Mouse (Mus musculus) MEL (cell line): ENCODE data around the gene Gm20388. TPM values are rescaled to one million over a fixed set of nuclear protein-coding genes. Genes with fewer than 3 reads are reported as not detected.
A peak's percentile ranks its signal among the peaks of the same experiment; 100 is the strongest.

ENCODE experiments used
- DNase-seq: peaks from one replicate; pipeline ENCODE4 v3.0.0; 2011; ENCODE audit warnings: low read depth, low spot score
- H3K27ac ChIP-seq: 2 replicates; pipeline ENCODE4 v1.5.1; 2012; ENCODE audit warnings: low read depth, mild to moderate bottlenecking, control low read depth, low read length, moderate library complexity; ENCODE audit not compliant: control insufficient read depth
- H3K27me3 ChIP-seq, 2 experiments: fragments of 150-350 bp in 1 of 2; sonication (generic) in 1 of 2; 2 replicates each; pipeline ENCODE4 v1.6.1; 2012; ENCODE audit warnings: low read length in 2 of 2, mild to moderate bottlenecking in 2 of 2, improper control_type of control experiment in 1 of 2, moderate library complexity in 1 of 2; ENCODE audit not compliant: insufficient read depth in 2 of 2, control insufficient read depth in 1 of 2
- H3K36me3 ChIP-seq, 2 experiments: 2 replicates each; pipeline ENCODE4 v1.6.1; 2012 to 2014; ENCODE audit warnings: low read length in 2 of 2, improper control_type of control experiment in 1 of 2, inconsistent platforms in 1 of 2, mild to moderate bottlenecking in 1 of 2; ENCODE audit not compliant: insufficient read depth in 2 of 2, control insufficient read depth in 1 of 2
- H3K4me1 ChIP-seq, 2 experiments: fragments of 150-350 bp in 1 of 2; sonication (generic) in 1 of 2; 2 replicates each; pipeline ENCODE4 v1.6.1; 2012; ENCODE audit warnings: low read length in 2 of 2, improper control_type of control experiment in 1 of 2, mild to moderate bottlenecking in 1 of 2; ENCODE audit not compliant: insufficient read depth in 2 of 2, control insufficient read depth in 1 of 2
- H3K4me3 ChIP-seq, 2 experiments: fragments of 150-350 bp in 1 of 2; sonication (generic) in 1 of 2; 2 replicates each; pipeline ENCODE4 v1.5.1; 2012; ENCODE audit warnings: low read depth in 2 of 2, low read length in 2 of 2, mild to moderate bottlenecking in 2 of 2, moderate library complexity in 2 of 2, control low read depth in 1 of 2, improper control_type of control experiment in 1 of 2; ENCODE audit not compliant: control insufficient read depth in 1 of 2, insufficient read depth in 1 of 2
- H3K79me2 ChIP-seq: 2 replicates; pipeline ENCODE4 v1.6.1; 2012; ENCODE audit warnings: mild to moderate bottlenecking, low read length, moderate library complexity; ENCODE audit not compliant: control insufficient read depth, poor library complexity, insufficient read depth
- H3K9ac ChIP-seq: 2 replicates; pipeline ENCODE4 v1.6.1; 2012; ENCODE audit warnings: low read depth, mild to moderate bottlenecking, control low read depth, low read length, moderate library complexity; ENCODE audit not compliant: control insufficient read depth, poor library complexity, severe bottlenecking
- H3K9me3 ChIP-seq: fragments of 150-350 bp; sonication (generic); replicated peaks from 2 replicates; pipeline ENCODE4 v1.6.1; 2012; ENCODE audit warnings: mild to moderate bottlenecking, low read length, improper control_type of control experiment, moderate library complexity; ENCODE audit not compliant: insufficient read depth
- BHLHE40 ChIP-seq: IDR thresholded peaks from 2 replicates; pipeline ENCODE4 v1.6.1; 2012; ENCODE audit warnings: low read depth, mild to moderate bottlenecking, inconsistent platforms, low read length, improper control_type of control experiment, borderline replicate concordance
- CHD1 ChIP-seq: IDR thresholded peaks from 2 replicates; pipeline ENCODE4 v1.6.1; 2012; ENCODE audit warnings: low read depth, mild to moderate bottlenecking, inconsistent platforms, low read length, improper control_type of control experiment
- CHD2 ChIP-seq: IDR thresholded peaks from 2 replicates; pipeline ENCODE4 v1.6.1; 2011; ENCODE audit warnings: low read length, improper control_type of control experiment
- ELF1 ChIP-seq: IDR thresholded peaks from 2 replicates; pipeline ENCODE4 v1.6.1; 2014; ENCODE audit warnings: low read depth, mild to moderate bottlenecking, inconsistent platforms, low read length, improper control_type of control experiment, moderate library complexity
- ETS1 ChIP-seq: IDR thresholded peaks from 2 replicates; pipeline ENCODE4 v1.6.1; 2012; ENCODE audit warnings: low read depth, mild to moderate bottlenecking, inconsistent platforms, low read length, improper control_type of control experiment, moderate library complexity
- GABPA ChIP-seq: IDR thresholded peaks from 2 replicates; pipeline ENCODE4 v1.6.1; 2012; ENCODE audit warnings: low read depth, mild to moderate bottlenecking, inconsistent platforms, low read length, improper control_type of control experiment, moderate library complexity
- HCFC1 ChIP-seq: IDR thresholded peaks from 2 replicates; pipeline ENCODE4 v1.6.1; 2012; ENCODE audit warnings: low read depth, mild to moderate bottlenecking, inconsistent platforms, low read length, improper control_type of control experiment, moderate library complexity
- KAT2A ChIP-seq: conservative IDR thresholded peaks from 2 replicates; pipeline ENCODE4 v1.6.1; 2012; ENCODE audit warnings: low read depth, low read length, improper control_type of control experiment, inconsistent platforms
- MEF2A ChIP-seq: IDR thresholded peaks from 2 replicates; pipeline ENCODE4 v1.6.1; 2014; ENCODE audit warnings: low read depth, mild to moderate bottlenecking, inconsistent platforms, low read length, improper control_type of control experiment; ENCODE audit not compliant: poor library complexity, insufficient replicate concordance, severe bottlenecking; ENCODE audit errors: extremely low read depth
- NELFE ChIP-seq: IDR thresholded peaks from 2 replicates; pipeline ENCODE4 v1.6.1; 2011; ENCODE audit warnings: low read depth, low read length, improper control_type of control experiment
- NRF1 ChIP-seq: IDR thresholded peaks from 2 replicates; pipeline ENCODE4 v1.6.1; 2014; ENCODE audit warnings: low read depth, mild to moderate bottlenecking, inconsistent platforms, low read length, improper control_type of control experiment, moderate library complexity; ENCODE audit not compliant: poor library complexity, insufficient read depth, severe bottlenecking
- SIN3A ChIP-seq: IDR thresholded peaks from 2 replicates; pipeline ENCODE4 v1.6.1; 2012; ENCODE audit warnings: low read length, improper control_type of control experiment, inconsistent platforms
- TBP ChIP-seq: IDR thresholded peaks from 2 replicates; pipeline ENCODE4 v1.8.0; 2011; ENCODE audit warnings: low read depth, low read length, improper control_type of control experiment
- TCF12 ChIP-seq: IDR thresholded peaks from 2 replicates; pipeline ENCODE4 v1.6.1; 2014; ENCODE audit warnings: low read depth, mild to moderate bottlenecking, inconsistent platforms, low read length, improper control_type of control experiment, moderate library complexity
- UBTF ChIP-seq: IDR thresholded peaks from 2 replicates; pipeline ENCODE4 v1.6.1; 2012; ENCODE audit warnings: low read depth, mild to moderate bottlenecking, inconsistent platforms, low read length, improper control_type of control experiment, moderate library complexity, borderline replicate concordance; ENCODE audit not compliant: insufficient read depth
- USF1 ChIP-seq: IDR thresholded peaks from 2 replicates; pipeline ENCODE4 v1.6.1; 2014; ENCODE audit warnings: low read depth, mild to moderate bottlenecking, inconsistent platforms, low read length, improper control_type of control experiment, moderate library complexity
- ZC3H11A ChIP-seq: IDR thresholded peaks from 2 replicates; pipeline ENCODE4 v1.6.1; 2012; ENCODE audit warnings: low read depth, mild to moderate bottlenecking, inconsistent platforms, low read length, improper control_type of control experiment
- ZKSCAN1 ChIP-seq: IDR thresholded peaks from 2 replicates; pipeline ENCODE4 v1.6.1; 2012; ENCODE audit warnings: low read depth, mild to moderate bottlenecking, inconsistent platforms, low read length, improper control_type of control experiment, moderate library complexity
- ZMIZ1 ChIP-seq: IDR thresholded peaks from 2 replicates; pipeline ENCODE4 v1.6.1; 2012; ENCODE audit warnings: low read depth, mild to moderate bottlenecking, inconsistent platforms, low read length, improper control_type of control experiment, moderate library complexity
- polyA plus RNA-seq, 2 experiments: library from polyadenylated mRNA; stranded (reverse) in 1 of 2; unstranded in 1 of 2; fragments of >175 nt in 1 of 2; fragments of >200 nt in 1 of 2; gene quantifications; 2 replicates each; pipeline versions ENCODE4 v1.2.1 to v1.2.4; 2012; ENCODE audit warnings: low replicate concordance in 2 of 2, low read depth in 1 of 2; ENCODE audit not compliant: insufficient read length in 2 of 2, insufficient read depth in 1 of 2, missing spikeins in 1 of 2
- total RNA-seq: library from RNA; depleted of rRNA; stranded (reverse); fragments of 300-350 nt; gene quantifications from 2 replicates; pipeline ENCODE4 v1.2.3, GENCODE M21; 2012

The Gm20388 gene
- total and polyA plus RNA-seq, 3 experiments: 11.1 to 17.8 TPM; not detected in 1

- TF ChIP-seq ZKSCAN1 (no peak), ETS1 (no peak), TBP (no peak), BHLHE40 (peak; percentile 65; the same call in 1 of the 2 replicates), MEF2A (no peak), USF1 (0 out of 2 replicates have a peak, but pooled peaks have one; percentile 5), SIN3A (peak; percentile 51; the same call in 1 of the 2 replicates), NELFE (no peak)
These were observed 3200.0 kb downstream of the Gm20388 start (continued) for GRCm38 (mm10) chr8:123110649-123111048.

GRCm38 (mm10) chr8:123112892-123113291, 3202.3 kb downstream of the Gm20388 start:
- peak; percentile 36 for DNase-seq
- no peak overlapping the region for H3K27ac ChIP-seq
- H3K4me3 ChIP-seq: no peak overlapping the region
- H3K36me3 ChIP-seq: peaks cover 0 to 20% of the 10 kb centered on the region in 2 experiments; a peak in 2 of 4 replicates
- TF ChIP-seq ZMIZ1: no peak
- TF ChIP-seq ZC3H11A: no peak
- TF ChIP-seq TCF12: no peak
- TF ChIP-seq UBTF: no peak
- no peak for TF ChIP-seq CHD1
- TF ChIP-seq CHD2: no peak
- no peak for TF ChIP-seq NELFE
- no peak for TF ChIP-seq ETS1
- no peak for TF ChIP-seq HCFC1
- TF ChIP-seq GABPA: no peak
- no peak for TF ChIP-seq KAT2A
- TF ChIP-seq ELF1: no peak
- no peak for TF ChIP-seq NRF1
- no peak overlapping the region for H3K9ac ChIP-seq
- peaks cover 21 to 29% of the 10 kb centered on the region in 2 experiments for H3K4me1 ChIP-seq
- no peaks in the 10 kb centered on the region for H3K79me2 ChIP-seq
- no peaks in the 10 kb centered on the region for H3K9me3 ChIP-seq
- no peaks in the 10 kb centered on the region for H3K27me3 ChIP-seq
